Mouse (Mus musculus) heart, embryonic 16.5 days (tissue): ENCODE data around the gene Ugt2b35. TPM values are rescaled to one million over a fixed set of nuclear protein-coding genes. Genes with fewer than 3 reads are reported as not detected.

Source experiments
- polyA plus RNA-seq: library from polyadenylated mRNA; unstranded; fragments of >200 nt; fragmentation: Nextera tagmentation; extraction: Ambion mirVana; gene quantifications from 2 replicates; pipeline ENCODE4 v1.2.1, GENCODE M21; 2015

Ugt2b35 gene
- polyA plus RNA-seq, 1 experiment from 2014 or later = not detected

Other genes with a start within 250 kb of the Ugt2b35 start
- 25.2 and 25.5 TPM in 2 replicates for gene Ythdc1, start 196.6 kb upstream of the Ugt2b35 start, polyA plus RNA-seq
- gene Ugt2b34, start 93.9 kb upstream of the Ugt2b35 start, polyA plus RNA-seq = 0.12 and 0.34 TPM in 2 replicates
- not detected in 2 replicates for gene Ugt2b1, start 74.3 kb upstream of the Ugt2b35 start, polyA plus RNA-seq
- not detected in 2 replicates for gene Ugt2b36, start 91.7 kb downstream of the Ugt2b35 start, polyA plus RNA-seq
- 0.08 TPM in 1 of 2 replicates, not detected in the other for gene Ugt2b5, start 139.5 kb downstream of the Ugt2b35 start, polyA plus RNA-seq